Mouse (Mus musculus) midbrain, embryonic 15.5 days (tissue): ENCODE measurements around the gene Ranbp10. TPM values are rescaled to one million over a fixed set of nuclear protein-coding genes. Genes with fewer than 3 reads are reported as not detected.

Experiments
- ATAC-seq: fragments of 200-750 bp; cut with Nextera tagmentation; replicated peaks from 2 replicates; pipeline ENCODE4 v1.8.0; 2017; ENCODE audit warnings: moderate TSS enrichment
- H3K27ac ChIP-seq: fragments of 300-500 bp; sonication (generic); 2 replicates; pipeline ENCODE4 v1.5.1; 2015; ENCODE audit warnings: mild to moderate bottlenecking, inconsistent platforms
- H3K27me3 ChIP-seq: fragments of 300-500 bp; sonication (generic); replicated peaks from 2 replicates; pipeline ENCODE4 v1.6.1; 2015; ENCODE audit warnings: inconsistent platforms
- H3K36me3 ChIP-seq: fragments of 300-500 bp; sonication (generic); replicated peaks from 2 replicates; pipeline ENCODE4 v1.6.1; 2015; ENCODE audit warnings: inconsistent platforms
- H3K4me1 ChIP-seq: fragments of 300-500 bp; sonication (generic); 2 replicates; pipeline ENCODE4 v1.6.1; 2015; ENCODE audit warnings: inconsistent platforms
- H3K4me2 ChIP-seq: fragments of 300-500 bp; sonication (generic); 2 replicates; pipeline ENCODE4 v1.6.1; 2015; ENCODE audit warnings: inconsistent platforms, mild to moderate bottlenecking, moderate library complexity
- H3K4me3 ChIP-seq: fragments of 300-500 bp; sonication (generic); 2 replicates; pipeline ENCODE4 v1.5.1; 2015; ENCODE audit warnings: mild to moderate bottlenecking, inconsistent platforms
- H3K9ac ChIP-seq: fragments of 300-500 bp; sonication (generic); 2 replicates; pipeline ENCODE4 v1.6.1; 2015; ENCODE audit warnings: mild to moderate bottlenecking, inconsistent platforms
- H3K9me3 ChIP-seq: fragments of 300-500 bp; sonication (generic); 2 replicates; pipeline ENCODE4 v1.6.1; 2016; ENCODE audit warnings: inconsistent platforms
- WGBS: fragments of 180-500 bp; shearing (Covaris S2); methylation state at CpG from one replicate; pipeline ENCODE4 v1.1.7; 2015; ENCODE audit warnings: mixed read lengths; 5-methylcytosine and 5-hydroxymethylcytosine counted together
- polyA plus RNA-seq: library from polyadenylated mRNA; unstranded; fragments of >200 nt; fragmentation: Nextera tagmentation; extraction: Ambion mirVana; gene quantifications from 2 replicates; pipeline ENCODE4 v1.2.1, GENCODE M21; 2015

Gene Ranbp10
- polyA plus RNA-seq, 1 experiment from 2014 or later, result 13.6 TPM

DNA sequence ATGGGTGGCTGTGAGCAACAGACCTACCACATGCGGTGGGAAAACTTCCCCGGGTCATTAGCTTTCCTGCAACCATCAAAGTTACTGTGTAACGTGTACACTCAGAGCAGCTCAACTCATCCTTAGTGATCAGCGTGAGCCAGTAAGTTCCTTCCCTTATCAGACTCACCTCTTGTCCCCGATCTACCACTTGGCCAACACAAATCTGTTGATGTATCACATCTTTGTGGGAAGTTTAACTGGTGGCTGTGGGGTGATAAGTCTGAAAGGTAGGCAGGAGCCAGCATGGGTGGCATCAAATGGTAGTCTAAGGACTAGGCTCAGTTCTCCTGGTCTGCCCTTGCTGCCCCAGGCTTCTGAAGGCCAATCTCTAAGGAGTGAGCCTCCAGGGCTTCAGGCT, 95.0 kb downstream of the Ranbp10 start:
- no peaks in the 10 kb centered on the region for H3K27me3 ChIP-seq
- peaks cover 8% of the 10 kb centered on the region for H3K36me3 ChIP-seq
- H3K9ac ChIP-seq, result no peak overlapping the region
- WGBS, result 95% methylated on average over 5 of the region's 5 CpGs
- H3K4me1 ChIP-seq, result no peaks in the 10 kb centered on the region
- no peak overlapping the region for H3K4me3 ChIP-seq
- no peak for ATAC-seq
- no peak overlapping the region for H3K27ac ChIP-seq
- H3K9me3 ChIP-seq, result no peaks in the 10 kb centered on the region
- no peak overlapping the region for H3K4me2 ChIP-seq

- H3K9ac ChIP-seq, result no peak overlapping the region
- no peaks in the 10 kb centered on the region for H3K27me3 ChIP-seq
- no peak overlapping the region for H3K4me2 ChIP-seq
- no peak overlapping the region for H3K27ac ChIP-seq
- no peak for ATAC-seq
- H3K4me1 ChIP-seq, result no peaks in the 10 kb centered on the region
- H3K36me3 ChIP-seq, result peaks cover 34% of the 10 kb centered on the region
- H3K4me3 ChIP-seq, result no peak overlapping the region
- H3K9me3 ChIP-seq, result no peaks in the 10 kb centered on the region
- WGBS, result 89% methylated on average over 18 of the region's 18 CpGs
These were observed 99.6 kb downstream of the Ranbp10 start for GRCm38 (mm10) chr8:105727397-105728124.

DNA sequence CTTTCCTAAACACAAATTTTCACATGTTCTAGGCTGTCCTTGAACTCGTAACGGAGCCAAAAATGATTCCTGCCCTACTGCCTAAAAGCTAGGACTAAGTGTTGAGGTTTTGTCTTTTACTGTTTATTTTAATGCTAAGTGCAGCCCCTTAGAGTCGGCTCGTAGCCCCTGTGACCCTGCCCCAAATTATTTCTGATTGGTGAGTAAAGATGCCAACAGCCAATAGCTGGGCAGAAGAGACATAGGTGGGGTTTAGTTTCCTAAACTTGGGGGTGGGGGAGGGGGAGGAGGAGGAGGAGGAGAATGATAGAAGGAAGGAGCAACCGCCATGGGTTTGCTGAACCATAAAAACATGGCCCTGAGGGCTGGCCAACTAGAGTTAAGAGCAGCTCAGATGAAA, 101.4 kb downstream of the Ranbp10 start:
- no peak overlapping the region for H3K4me2 ChIP-seq
- no peaks in the 10 kb centered on the region for H3K4me1 ChIP-seq
- no peak overlapping the region for H3K27ac ChIP-seq
- no peaks in the 10 kb centered on the region for H3K9me3 ChIP-seq
- H3K9ac ChIP-seq, result no peak overlapping the region
- no peak for ATAC-seq
- H3K4me3 ChIP-seq, result no peak overlapping the region
- 82% methylated on average over 5 of the region's 5 CpGs for WGBS
- no peaks in the 10 kb centered on the region for H3K27me3 ChIP-seq
- H3K36me3 ChIP-seq, result peaks cover 34% of the 10 kb centered on the region

DNA sequence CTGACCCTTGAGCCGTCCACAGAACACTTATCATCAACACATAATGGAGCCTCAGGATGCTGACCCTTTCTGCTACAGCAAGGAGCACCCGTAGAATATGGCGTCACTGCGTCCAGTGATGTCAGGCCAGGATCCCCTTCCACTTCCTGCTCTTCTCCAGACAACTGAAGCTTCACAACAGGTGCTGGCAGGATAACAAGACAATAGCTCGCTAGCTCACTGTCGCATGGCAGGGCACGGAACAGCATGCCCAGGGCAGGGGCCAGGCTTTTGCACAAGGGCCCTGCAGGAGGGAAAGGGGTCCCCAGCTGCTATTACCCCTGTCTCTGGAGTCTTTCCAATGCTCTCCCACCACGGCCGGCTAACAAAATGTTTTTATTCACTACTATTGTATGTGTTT, 104.3 kb downstream of the Ranbp10 start:
- Histone ChIP-seq H3K9me3 (no peaks in the 10 kb centered on the region), H3K27me3 (no peaks in the 10 kb centered on the region), H3K27ac (no peak overlapping the region), H3K4me2 (no peak overlapping the region), H3K4me1 (no peaks in the 10 kb centered on the region), H3K9ac (no peak overlapping the region), H3K36me3 (peaks cover 33% of the 10 kb centered on the region), H3K4me3 (no peak overlapping the region)
- no peak for ATAC-seq
- 92% methylated on average over 9 of the region's 9 CpGs for WGBS

DNA sequence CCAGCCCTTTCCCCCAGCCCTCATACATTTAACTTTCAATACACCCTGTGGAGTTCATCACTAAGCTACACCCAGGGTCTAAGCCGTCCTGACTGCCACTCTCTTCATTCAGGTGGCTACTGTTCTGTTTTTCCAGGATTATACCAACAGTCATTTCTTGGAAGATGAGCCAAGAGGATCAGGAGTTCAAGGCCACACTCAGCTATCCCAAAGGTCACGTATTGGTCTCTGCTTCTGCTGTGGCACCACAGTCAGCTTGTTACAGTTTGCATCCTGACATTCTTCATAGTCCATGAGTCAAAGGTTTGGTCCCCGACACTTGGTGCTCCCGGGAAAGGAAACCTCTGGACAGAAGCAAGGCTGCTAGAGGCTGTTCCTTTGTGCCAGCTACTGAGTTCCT, 107.5 kb downstream of the Ranbp10 start:
- no peak overlapping the region for H3K4me2 ChIP-seq
- H3K4me1 ChIP-seq, result no peaks in the 10 kb centered on the region
- peaks cover 20% of the 10 kb centered on the region; the same call in 1 of the 2 replicates for H3K36me3 ChIP-seq
- H3K27me3 ChIP-seq, result no peaks in the 10 kb centered on the region
- H3K9me3 ChIP-seq, result no peaks in the 10 kb centered on the region
- no peak overlapping the region for H3K4me3 ChIP-seq
- WGBS, result 83% methylated on average over 4 of the region's 4 CpGs
- H3K27ac ChIP-seq, result no peak overlapping the region
- ATAC-seq, result no peak
- no peak overlapping the region for H3K9ac ChIP-seq

Other genes with a start within 250 kb of the Ranbp10 start
- 35.4 and 36.5 TPM in 2 replicates for gene Ripor1, start 222.1 kb downstream of the Ranbp10 start, polyA plus RNA-seq
- 108 and 129 TPM in 2 replicates for gene Ctcf, start 190.8 kb downstream of the Ranbp10 start, polyA plus RNA-seq
- 1.0 and 1.1 TPM in 2 replicates for gene Agrp, start 190.0 kb downstream of the Ranbp10 start, polyA plus RNA-seq
- gene Carmil2, start 141.1 kb downstream of the Ranbp10 start, polyA plus RNA-seq, result 24.9 and 25.6 TPM in 2 replicates
- gene Acd, start 126.2 kb downstream of the Ranbp10 start, polyA plus RNA-seq, result 104 and 106 TPM in 2 replicates
- gene Pard6a, start 126.2 kb downstream of the Ranbp10 start, polyA plus RNA-seq, result 51.6 and 51.8 TPM in 2 replicates
- gene 4933405L10Rik, start 119.7 kb downstream of the Ranbp10 start, polyA plus RNA-seq, result 0.28 and 0.43 TPM in 2 replicates
- gene Enkd1, start 119.1 kb downstream of the Ranbp10 start, polyA plus RNA-seq, result 12.9 and 16.1 TPM in 2 replicates
- gene Gfod2, start 68.7 kb downstream of the Ranbp10 start, polyA plus RNA-seq, result 90.3 and 100 TPM in 2 replicates
- 0.64 and 1.0 TPM in 2 replicates for gene Tsnaxip1, start 381 bp upstream of the Ranbp10 start, polyA plus RNA-seq
- 55.2 and 58.7 TPM in 2 replicates for gene Cenpt, start 25.9 kb upstream of the Ranbp10 start, polyA plus RNA-seq
- 56.2 and 58.6 TPM in 2 replicates for gene Thap11, start 27.8 kb upstream of the Ranbp10 start, polyA plus RNA-seq
- gene Nutf2, start 33.2 kb upstream of the Ranbp10 start, polyA plus RNA-seq, result 148 and 152 TPM in 2 replicates
- gene Edc4, start 53.5 kb upstream of the Ranbp10 start, polyA plus RNA-seq, result 52.9 and 61.9 TPM in 2 replicates
- gene Nrn1l, start 66.2 kb upstream of the Ranbp10 start, polyA plus RNA-seq, result 0.30 TPM in 1 of 2 replicates, not detected in the other
- 11.6 and 13.7 TPM in 2 replicates for gene Pskh1, start 73.1 kb upstream of the Ranbp10 start, polyA plus RNA-seq
- gene Ctrl, start 106.5 kb upstream of the Ranbp10 start, polyA plus RNA-seq, result 5.4 and 5.5 TPM in 2 replicates
- gene Psmb10, start 111.1 kb upstream of the Ranbp10 start, polyA plus RNA-seq, result 64.3 and 65.3 TPM in 2 replicates
- 1.6 and 2.0 TPM in 2 replicates for gene Lcat, start 116.0 kb upstream of the Ranbp10 start, polyA plus RNA-seq
- gene Slc12a4, start 138.7 kb upstream of the Ranbp10 start, polyA plus RNA-seq, result 7.5 and 9.1 TPM in 2 replicates
- not detected in 2 replicates for gene Dpep3, start 152.1 kb upstream of the Ranbp10 start, polyA plus RNA-seq
- 29.0 and 30.8 TPM in 2 replicates for gene Dus2, start 164.0 kb upstream of the Ranbp10 start, polyA plus RNA-seq
- 0.21 and 0.26 TPM in 2 replicates for gene Dpep2nb, start 178.6 kb upstream of the Ranbp10 start, polyA plus RNA-seq
- gene Ddx28, start 184.5 kb upstream of the Ranbp10 start, polyA plus RNA-seq, result 22.9 and 23.8 TPM in 2 replicates
- 3.7 and 3.8 TPM in 2 replicates for gene Nfatc3, start 231.5 kb upstream of the Ranbp10 start, polyA plus RNA-seq